Mouse (Mus musculus): ENCODE data around the gene Hnrnpa0. TPM values are rescaled to one million over a fixed set of nuclear protein-coding genes. Genes with fewer than 3 reads are reported as not detected.

Hnrnpa0 gene
- polyA plus RNA-seq, 1 experiment from 2014 or later: 21.7 TPM

GRCm38 (mm10) chr13:58131692-58132091, 3.3 kb upstream of the Hnrnpa0 start:
- no peak for ATAC-seq (replicated peaks; ENCODE audit: insufficient number of reproducible peaks, low FRiP score, low TSS enrichment)
- Histone ChIP-seq H3K27ac (ENCODE audit: low read depth, low read length) (no peak overlapping the region), H3K27me3 (ENCODE audit: control insufficient read depth, insufficient read depth, low read length) (no peaks in the 10 kb centered on the region), H3K4me3 (ENCODE audit: low read depth, low read length) (no peak overlapping the region), H3K36me3 (ENCODE audit: control insufficient read depth, insufficient read depth, low read length) (0 out of 2 replicates have a peak, but pooled peaks cover 2% of the 10 kb centered on the region), H3K9me3 (replicated peaks; ENCODE audit: control insufficient read depth, low read length) (no peaks in the 10 kb centered on the region), H3K4me2 (no peak overlapping the region), H3K9ac (ENCODE audit: low read depth, low read length) (no peak overlapping the region), H3K4me1 (ENCODE audit: control insufficient read depth, insufficient read depth, low read length) (peaks cover 6% of the 10 kb centered on the region; the same call in 1 of the 2 replicates)
- 46% methylated on average over 3 of the region's 3 CpGs for WGBS (ENCODE audit: insufficient replicate concordance)

DNA sequence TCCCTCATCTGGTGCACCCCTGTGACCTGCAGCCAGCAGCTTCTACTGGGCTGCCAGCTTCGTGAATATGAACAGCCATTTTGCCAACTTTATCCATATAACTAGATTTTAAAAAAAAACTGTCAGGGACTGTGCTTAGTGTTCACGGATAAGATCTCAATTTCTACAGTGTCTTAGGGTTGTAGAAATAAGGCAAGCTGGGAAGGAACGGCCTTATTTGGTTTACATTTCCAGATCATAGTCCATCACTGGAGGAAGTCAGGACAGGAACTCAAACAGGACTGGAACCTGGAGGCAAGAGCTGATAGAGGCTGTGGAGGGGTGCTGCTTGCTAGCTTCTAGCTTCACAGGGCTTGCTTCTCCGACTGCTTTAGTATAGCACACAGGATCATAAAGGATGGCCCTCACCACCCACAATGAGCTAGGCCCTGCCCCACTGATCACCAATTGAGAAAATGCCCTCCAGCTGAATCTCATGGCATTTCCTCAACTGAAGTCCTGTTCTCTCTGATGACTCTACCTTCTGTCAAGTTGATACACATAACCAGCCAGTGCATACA, 1.4 kb upstream of the Hnrnpa0 start:
- no peak for ATAC-seq (replicated peaks; ENCODE audit: insufficient number of reproducible peaks, low FRiP score, low TSS enrichment)
- peak overlapping the region; percentile 100 for H3K9ac ChIP-seq (ENCODE audit: low read depth, low read length)
- WGBS (ENCODE audit: insufficient replicate concordance): 37% methylated on average over 4 of the region's 4 CpGs

DNA sequence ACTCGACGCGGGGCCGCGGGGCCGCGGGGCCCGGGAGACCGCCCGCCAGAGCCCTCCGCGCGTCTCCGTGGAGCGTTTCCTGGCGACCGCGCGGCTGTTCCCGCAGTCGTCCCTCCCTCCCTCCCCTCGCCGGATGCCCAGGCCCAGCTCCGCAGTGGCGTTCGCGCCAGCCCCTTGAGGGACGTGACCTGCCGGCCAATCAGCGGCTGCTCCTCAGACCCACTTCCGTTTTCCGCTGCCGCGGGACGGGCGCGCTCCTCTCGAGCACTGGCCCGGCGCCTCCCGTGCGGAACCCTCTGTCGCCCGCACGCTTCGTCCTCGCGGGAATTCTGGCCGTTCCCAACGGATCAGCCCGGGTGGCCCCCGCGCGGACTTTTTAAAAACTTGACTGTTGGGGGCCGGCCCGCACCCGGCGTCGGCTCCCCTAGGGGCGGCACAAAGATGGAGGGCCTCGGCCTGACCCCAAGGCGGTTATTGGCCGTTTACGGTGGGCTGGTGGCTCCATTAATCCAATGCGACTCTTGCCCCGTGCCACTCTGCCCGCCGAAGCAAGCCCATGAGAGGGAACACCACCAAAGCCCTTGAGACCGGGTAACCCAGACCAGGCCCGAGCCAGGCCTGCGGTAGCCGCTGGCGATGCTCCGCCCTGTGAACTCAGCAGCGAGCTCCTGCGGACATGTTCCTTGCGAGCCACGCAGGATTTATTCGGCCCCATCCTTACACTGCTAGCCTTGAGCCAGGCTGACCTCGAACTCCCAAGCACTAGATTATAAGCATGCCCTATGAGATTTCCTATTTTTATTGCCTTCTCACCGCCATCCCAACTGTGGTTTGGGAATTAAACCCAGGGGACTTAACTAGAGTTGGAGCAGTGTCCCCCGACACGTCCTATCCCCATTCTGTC, 664 bp upstream of the Hnrnpa0 start:
- peak overlapping the region; percentile 100 for H3K9ac ChIP-seq (ENCODE audit: low read depth, low read length)
- no peaks in the 10 kb centered on the region for H3K27me3 ChIP-seq (ENCODE audit: control insufficient read depth, insufficient read depth, low read length)
- peak; percentile 97 for ATAC-seq (replicated peaks; ENCODE audit: insufficient number of reproducible peaks, low FRiP score, low TSS enrichment)
- peak overlapping the region; percentile 100 for H3K27ac ChIP-seq (ENCODE audit: low read depth, low read length)
- H3K4me1 ChIP-seq (ENCODE audit: control insufficient read depth, insufficient read depth, low read length): peaks cover 10% of the 10 kb centered on the region; the same call in 1 of the 2 replicates
- peak overlapping the region; percentile 98 for H3K4me3 ChIP-seq (ENCODE audit: low read depth, low read length)
- peak overlapping the region; percentile 75 for H3K4me2 ChIP-seq
- under 1% methylated on average over 77 of the region's 83 CpGs for WGBS (ENCODE audit: insufficient replicate concordance)
- H3K9me3 ChIP-seq (replicated peaks; ENCODE audit: control insufficient read depth, low read length): no peaks in the 10 kb centered on the region
- peaks cover 4% of the 10 kb centered on the region; the same call in 1 of the 2 replicates for H3K36me3 ChIP-seq (ENCODE audit: control insufficient read depth, insufficient read depth, low read length)

More for the DNA sequence above, 1.4 kb upstream of the Hnrnpa0 start:
- H3K9me3 ChIP-seq (replicated peaks; ENCODE audit: control insufficient read depth, low read length): no peaks in the 10 kb centered on the region
- peaks cover 8% of the 10 kb centered on the region; the same call in 1 of the 2 replicates for H3K4me1 ChIP-seq (ENCODE audit: control insufficient read depth, insufficient read depth, low read length)
- peak overlapping the region; percentile 100 for H3K27ac ChIP-seq (ENCODE audit: low read depth, low read length)
- peaks cover 4% of the 10 kb centered on the region; the same call in 1 of the 2 replicates for H3K36me3 ChIP-seq (ENCODE audit: control insufficient read depth, insufficient read depth, low read length)
- no peaks in the 10 kb centered on the region for H3K27me3 ChIP-seq (ENCODE audit: control insufficient read depth, insufficient read depth, low read length)
- H3K4me2 ChIP-seq: peak overlapping the region; percentile 75
- H3K4me3 ChIP-seq (ENCODE audit: low read depth, low read length): peak overlapping the region; percentile 98

DNA sequence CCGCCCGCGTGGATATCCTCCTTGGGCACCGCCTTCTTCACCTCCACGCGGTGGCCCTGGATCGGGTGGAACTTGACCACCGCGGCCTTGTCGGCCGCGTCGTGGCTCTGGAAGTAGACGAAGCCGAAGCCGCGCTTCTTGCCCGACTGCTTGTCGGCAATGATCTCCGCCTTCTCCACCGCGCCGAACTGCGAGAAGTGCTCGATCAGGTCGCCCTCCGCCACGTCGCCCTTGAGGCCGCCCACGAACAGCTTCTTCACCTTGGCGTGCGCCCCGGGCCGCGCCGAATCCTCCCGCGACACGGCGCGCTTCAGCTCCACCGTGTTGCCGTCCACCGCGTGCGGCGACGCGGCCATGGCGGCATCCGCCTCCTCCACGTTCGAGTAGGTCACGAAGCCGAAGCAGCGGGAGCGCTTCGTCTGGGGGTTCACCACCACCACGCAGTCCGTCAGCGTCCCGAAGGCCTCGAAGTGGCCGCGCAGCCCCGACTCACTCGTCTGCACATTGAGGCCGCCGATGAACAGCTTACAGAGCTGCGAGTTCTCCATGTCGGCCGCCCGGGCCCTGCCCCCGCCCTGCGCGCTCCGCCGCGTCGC, 492 bp downstream of the Hnrnpa0 start:
- under 1% methylated on average over 78 of the region's 81 CpGs for WGBS (ENCODE audit: insufficient replicate concordance)
- Histone ChIP-seq H3K9me3 (replicated peaks; ENCODE audit: control insufficient read depth, low read length) (no peaks in the 10 kb centered on the region), H3K9ac (ENCODE audit: low read depth, low read length) (peak overlapping the region; percentile 100), H3K4me2 (peak overlapping the region; percentile 75), H3K36me3 (ENCODE audit: control insufficient read depth, insufficient read depth, low read length) (peaks cover 4% of the 10 kb centered on the region; the same call in 1 of the 2 replicates), H3K27ac (ENCODE audit: low read depth, low read length) (peak overlapping the region; percentile 100), H3K4me3 (ENCODE audit: low read depth, low read length) (peak overlapping the region; percentile 98), H3K4me1 (ENCODE audit: control insufficient read depth, insufficient read depth, low read length) (peaks cover 12% of the 10 kb centered on the region; the same call in 1 of the 2 replicates), H3K27me3 (ENCODE audit: control insufficient read depth, insufficient read depth, low read length) (no peaks in the 10 kb centered on the region)
- peak; percentile 12; the same call in 1 of the 2 replicates for ATAC-seq (replicated peaks; ENCODE audit: insufficient number of reproducible peaks, low FRiP score, low TSS enrichment)

GRCm38 (mm10) chr13:58126862-58127765, 1.2 kb downstream of the Hnrnpa0 start:
- Histone ChIP-seq H3K27ac (ENCODE audit: low read depth, low read length) (peak overlapping the region; percentile 100), H3K4me2 (peak overlapping the region; percentile 75), H3K9ac (ENCODE audit: low read depth, low read length) (peak overlapping the region; percentile 100), H3K9me3 (replicated peaks; ENCODE audit: control insufficient read depth, low read length) (no peaks in the 10 kb centered on the region), H3K4me3 (ENCODE audit: low read depth, low read length) (peak overlapping the region; percentile 98), H3K27me3 (ENCODE audit: control insufficient read depth, insufficient read depth, low read length) (no peaks in the 10 kb centered on the region), H3K36me3 (ENCODE audit: control insufficient read depth, insufficient read depth, low read length) (peaks cover 4% of the 10 kb centered on the region; the same call in 1 of the 2 replicates), H3K4me1 (ENCODE audit: control insufficient read depth, insufficient read depth, low read length) (peaks cover 12% of the 10 kb centered on the region; the same call in 1 of the 2 replicates)
- WGBS (ENCODE audit: insufficient replicate concordance): under 1% methylated on average over 91 of the region's 92 CpGs
- ATAC-seq (replicated peaks; ENCODE audit: insufficient number of reproducible peaks, low FRiP score, low TSS enrichment): no peak

GRCm38 (mm10) chr13:58126126-58126525, 2.2 kb downstream of the Hnrnpa0 start:
- peak overlapping the region; percentile 75 for H3K4me2 ChIP-seq
- ATAC-seq (replicated peaks; ENCODE audit: insufficient number of reproducible peaks, low FRiP score, low TSS enrichment): no peak
- H3K27me3 ChIP-seq (ENCODE audit: control insufficient read depth, insufficient read depth, low read length): no peaks in the 10 kb centered on the region
- WGBS (ENCODE audit: insufficient replicate concordance): 36% methylated on average over 7 of the region's 7 CpGs
- no peak overlapping the region; the same call in 1 of the 2 replicates for H3K9ac ChIP-seq (ENCODE audit: low read depth, low read length)
- peaks cover 4% of the 10 kb centered on the region; the same call in 1 of the 2 replicates for H3K36me3 ChIP-seq (ENCODE audit: control insufficient read depth, insufficient read depth, low read length)
- peak overlapping the region; percentile 98 for H3K4me3 ChIP-seq (ENCODE audit: low read depth, low read length)
- H3K4me1 ChIP-seq (ENCODE audit: control insufficient read depth, insufficient read depth, low read length): peaks cover 12% of the 10 kb centered on the region; the same call in 1 of the 2 replicates
- H3K9me3 ChIP-seq (replicated peaks; ENCODE audit: control insufficient read depth, low read length): no peaks in the 10 kb centered on the region
- H3K27ac ChIP-seq (ENCODE audit: low read depth, low read length): no peak overlapping the region

DNA sequence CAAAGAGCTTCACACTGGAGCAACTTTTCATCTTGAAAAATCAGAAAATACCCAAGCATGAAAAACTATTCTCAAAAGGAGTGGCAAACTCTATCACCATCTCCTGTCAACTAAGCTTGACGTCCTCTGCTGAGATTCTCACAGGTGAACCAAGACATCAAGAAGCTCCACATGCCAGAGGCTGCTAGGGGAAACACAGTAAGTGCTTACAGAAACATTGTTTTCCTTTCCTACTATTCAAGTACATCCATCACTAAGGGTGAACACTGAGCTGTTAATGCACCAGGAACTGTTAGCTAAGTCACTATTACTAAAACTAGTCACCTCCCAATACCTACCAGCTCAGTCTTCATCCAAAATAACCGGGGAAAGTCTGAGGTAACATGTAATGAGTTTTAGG, 3.4 kb downstream of the Hnrnpa0 start:
- no peak overlapping the region for H3K4me2 ChIP-seq
- no peak overlapping the region for H3K4me3 ChIP-seq (ENCODE audit: low read depth, low read length)
- no peaks in the 10 kb centered on the region for H3K27me3 ChIP-seq (ENCODE audit: control insufficient read depth, insufficient read depth, low read length)
- peaks cover 9% of the 10 kb centered on the region; the same call in 1 of the 2 replicates for H3K4me1 ChIP-seq (ENCODE audit: control insufficient read depth, insufficient read depth, low read length)
- H3K36me3 ChIP-seq (ENCODE audit: control insufficient read depth, insufficient read depth, low read length): peaks cover 4% of the 10 kb centered on the region; the same call in 1 of the 2 replicates
- no peak overlapping the region for H3K27ac ChIP-seq (ENCODE audit: low read depth, low read length)
- no peak overlapping the region for H3K9ac ChIP-seq (ENCODE audit: low read depth, low read length)
- H3K9me3 ChIP-seq (replicated peaks; ENCODE audit: control insufficient read depth, low read length): no peaks in the 10 kb centered on the region
- no peak for ATAC-seq (replicated peaks; ENCODE audit: insufficient number of reproducible peaks, low FRiP score, low TSS enrichment)
- 52% methylated on average over 2 of the region's 2 CpGs for WGBS (ENCODE audit: insufficient replicate concordance)

All from heart, embryonic 11.5 days (tissue).